Mouse (Mus musculus): ENCODE measurements around the gene Ier2.

DNA sequence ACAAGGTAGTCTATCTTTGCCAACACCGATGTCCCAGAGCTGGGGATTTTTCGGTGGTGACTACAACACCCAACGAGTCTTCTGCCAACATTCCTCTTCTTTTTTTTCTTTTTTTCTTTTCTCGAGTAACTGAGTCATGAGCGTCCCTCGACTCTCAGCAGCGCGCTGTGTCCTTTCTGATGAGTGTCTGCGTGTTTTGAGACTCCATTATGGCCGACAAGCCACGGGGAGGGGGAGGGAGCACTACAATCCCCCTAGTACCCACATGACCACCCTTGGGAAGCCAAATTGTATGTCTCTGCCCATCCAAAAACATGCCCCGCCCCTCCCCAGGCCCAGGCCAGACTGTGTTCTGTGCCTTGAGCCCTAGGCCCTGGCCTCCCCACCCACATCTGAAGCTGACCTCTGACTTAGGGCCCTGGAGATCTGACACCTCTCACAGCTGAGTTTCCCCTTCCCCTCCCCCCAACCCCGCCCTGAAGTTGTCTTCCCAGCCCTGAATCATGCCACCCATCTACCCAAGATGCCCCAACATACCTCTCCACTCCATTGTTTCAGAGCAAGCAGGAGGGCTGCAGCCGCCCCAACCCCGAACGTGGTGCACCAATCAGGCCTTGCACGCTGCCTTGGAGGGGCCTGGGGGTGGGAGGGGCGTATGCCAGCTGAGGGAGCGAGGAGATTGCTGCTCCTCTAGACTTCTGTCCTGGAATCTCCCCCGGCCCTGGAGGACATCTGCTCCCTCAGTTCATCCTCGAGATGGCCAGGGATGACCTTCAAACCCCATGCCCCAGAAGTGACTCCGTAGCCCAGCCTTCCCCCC, 46.8 kb downstream of the Ier2 start:
- no peak for TF ChIP-seq GATA1 (IDR thresholded peaks at IDR 0.05; ENCODE audit: borderline replicate concordance, low read length)
- TF ChIP-seq FLI1 (IDR thresholded peaks at IDR 0.05; ENCODE audit: low read length): no peak
